Mouse (Mus musculus) neural tube, embryonic 11.5 days (tissue): ENCODE measurements around the gene Timm10. TPM values are rescaled to one million over a fixed set of nuclear protein-coding genes. Genes with fewer than 3 reads are reported as not detected.

ENCODE experiments used
- polyA plus RNA-seq: library from polyadenylated mRNA; unstranded; fragments of >200 nt; fragmentation: Nextera tagmentation; extraction: Ambion mirVana; gene quantifications from 2 replicates; pipeline ENCODE4 v1.2.1, GENCODE M21; 2014

The Timm10 gene
- polyA plus RNA-seq, 1 experiment from 2014 or later: 53.3 TPM

Other genes with a start within 250 kb of the Timm10 start
- gene Ctnnd1, start 176.2 kb upstream of the Timm10 start, polyA plus RNA-seq: 37.5 and 43.0 TPM in 2 replicates
- gene Btbd18, start 167.9 kb upstream of the Timm10 start, polyA plus RNA-seq: 0.21 and 0.27 TPM in 2 replicates
- gene Selenoh, start 156.2 kb upstream of the Timm10 start, polyA plus RNA-seq: 378 and 404 TPM in 2 replicates
- gene Gm28635, start 149.0 kb upstream of the Timm10 start, polyA plus RNA-seq: not detected in 2 replicates
- 59.4 and 59.6 TPM in 2 replicates for gene Med19, start 148.6 kb upstream of the Timm10 start, polyA plus RNA-seq
- 180 and 189 TPM in 2 replicates for gene Tmx2, start 147.9 kb upstream of the Timm10 start, polyA plus RNA-seq
- gene Zdhhc5, start 111.8 kb upstream of the Timm10 start, polyA plus RNA-seq: 27.4 and 27.6 TPM in 2 replicates
- gene Clp1, start 99.6 kb upstream of the Timm10 start, polyA plus RNA-seq: 47.2 and 48.5 TPM in 2 replicates
- 10.5 and 12.9 TPM in 2 replicates for gene Ypel4, start 92.9 kb upstream of the Timm10 start, polyA plus RNA-seq
- 4.5 and 5.1 TPM in 2 replicates for gene Gm19426, start 83.3 kb upstream of the Timm10 start, polyA plus RNA-seq
- gene Serping1, start 51.6 kb upstream of the Timm10 start, polyA plus RNA-seq: 30.9 and 31.9 TPM in 2 replicates
- gene Ube2l6, start 28.2 kb upstream of the Timm10 start, polyA plus RNA-seq: 32.8 and 34.9 TPM in 2 replicates
- 0.29 TPM in 1 of 2 replicates, not detected in the other for gene Smtnl1, start 4.3 kb upstream of the Timm10 start, polyA plus RNA-seq
- 17.8 and 19.1 TPM in 2 replicates for gene Slc43a1, start 11.9 kb downstream of the Timm10 start, polyA plus RNA-seq
- gene Rtn4rl2, start 59.7 kb downstream of the Timm10 start, polyA plus RNA-seq: 7.2 TPM in 2 replicates
- gene Slc43a3, start 109.6 kb downstream of the Timm10 start, polyA plus RNA-seq: 23.1 and 25.4 TPM in 2 replicates
- gene Prg2, start 153.5 kb downstream of the Timm10 start, polyA plus RNA-seq: 0.41 TPM in 1 of 2 replicates, not detected in the other
- not detected in 2 replicates for gene Prg3, start 161.2 kb downstream of the Timm10 start, polyA plus RNA-seq
- 346 and 359 TPM in 2 replicates for gene Ssrp1, start 210.2 kb downstream of the Timm10 start, polyA plus RNA-seq
- 10.9 and 15.7 TPM in 2 replicates for gene P2rx3, start 210.5 kb downstream of the Timm10 start, polyA plus RNA-seq
- gene Tnks1bp1, start 221.0 kb downstream of the Timm10 start, polyA plus RNA-seq: 5.8 and 7.9 TPM in 2 replicates